Mouse (Mus musculus): Measurements from ENCODE around the gene Uck1.
"Not testable (repeated sequence)": the region's sequence is repeated elsewhere in the genome, so short reads cannot be mapped to it uniquely, and the experiment has no call there.

Gene Uck1

GRCm38 (mm10) chr2:32259657-32260417 lies at the start of gene Uck1:
Uck1 (minus strand) TSS chr2:32260159.
- peak; percentile 91 for DNase-seq (ENCODE audit: low spot score)

- DNase-seq (ENCODE audit: low spot score) = no peak
Measured at GRCm38 (mm10) chr2:32308870-32309568, 49.1 kb upstream of the Uck1 start.

- DNase-seq (ENCODE audit: low spot score) = peak; percentile 30
Measured at GRCm38 (mm10) chr2:32307941-32308760, 48.2 kb upstream of the Uck1 start.

- no peak for DNase-seq (ENCODE audit: low spot score)
Measured at GRCm38 (mm10) chr2:32307247-32307798, 47.4 kb upstream of the Uck1 start.

- DNase-seq (ENCODE audit: low spot score) = no peak
Measured at GRCm38 (mm10) chr2:32306176-32306575, 46.2 kb upstream of the Uck1 start.

GRCm38 (mm10) chr2:32305668-32306067 lies 45.7 kb upstream of the Uck1 start:
- no peak for DNase-seq (ENCODE audit: low spot score)

- peak; percentile 58 for DNase-seq (ENCODE audit: low spot score)
Measured at GRCm38 (mm10) chr2:32304145-32304832, 44.3 kb upstream of the Uck1 start.

- no peak for DNase-seq (ENCODE audit: low spot score)
Measured at GRCm38 (mm10) chr2:32302952-32303351, 43.0 kb upstream of the Uck1 start.

- DNase-seq (ENCODE audit: low spot score) = no peak
Measured at GRCm38 (mm10) chr2:32299469-32299868, 39.5 kb upstream of the Uck1 start.

- not testable (repeated sequence) for DNase-seq (ENCODE audit: low spot score)
Measured at GRCm38 (mm10) chr2:32295842-32296241, 35.9 kb upstream of the Uck1 start.

GRCm38 (mm10) chr2:32295285-32295684 lies 35.3 kb upstream of the Uck1 start:
- DNase-seq (ENCODE audit: low spot score) = no peak

- DNase-seq (ENCODE audit: low spot score) = no peak
Measured at GRCm38 (mm10) chr2:32294348-32294747, 34.4 kb upstream of the Uck1 start.

- DNase-seq (ENCODE audit: low spot score) = no peak
Measured at GRCm38 (mm10) chr2:32289578-32289977, 29.6 kb upstream of the Uck1 start.

GRCm38 (mm10) chr2:32288371-32288931 lies 28.5 kb upstream of the Uck1 start:
- no peak for DNase-seq (ENCODE audit: low spot score)

GRCm38 (mm10) chr2:32287923-32288367 lies 28.0 kb upstream of the Uck1 start, which contains the start of gene Swi5:
Swi5 (minus strand) TSS chr2:32288075.
- DNase-seq (ENCODE audit: low spot score) = peak; percentile 99

- no peak for DNase-seq (ENCODE audit: low spot score)
Measured at GRCm38 (mm10) chr2:32287334-32287840, 27.4 kb upstream of the Uck1 start, which contains the start of gene Golga2. Golga2 (plus strand) TSS chr2:32287384.

GRCm38 (mm10) chr2:32283986-32284385 lies 24.0 kb upstream of the Uck1 start:
- DNase-seq (ENCODE audit: low spot score) = no peak

- DNase-seq (ENCODE audit: low spot score) = peak; percentile 13
Measured at GRCm38 (mm10) chr2:32282727-32283126, 22.8 kb upstream of the Uck1 start.

GRCm38 (mm10) chr2:32282289-32282688 lies 22.3 kb upstream of the Uck1 start:
- no peak for DNase-seq (ENCODE audit: low spot score)

- no peak for DNase-seq (ENCODE audit: low spot score)
Measured at GRCm38 (mm10) chr2:32275823-32276222, 15.9 kb upstream of the Uck1 start.

GRCm38 (mm10) chr2:32260635-32261034 lies 676 bp upstream of the Uck1 start:
- no peak for DNase-seq (ENCODE audit: low spot score)

All from yolk sac, embryonic 10.5 days (tissue).